Mouse (Mus musculus): ENCODE data around the gene Tjp3. TPM values are rescaled to one million over a fixed set of nuclear protein-coding genes. Genes with fewer than 3 reads are reported as not detected.

Tjp3 gene
- total RNA-seq, 1 experiment: 5.2 TPM

GRCm38 (mm10) chr10:81266211-81267105, 24.9 kb downstream of the Tjp3 start, which contains the start of the genes Mrpl54 and Apba3:
Gene Mrpl54 (minus strand): TSS chr10:81266934.
Gene Apba3 (plus strand): TSS chr10:81266960.
- peak within 1 kb of the TSS; percentile 91 for H3K27ac ChIP-seq (ENCODE audit: insufficient read depth, low read depth, low read length, poor library complexity, severe bottlenecking)
- peak; percentile 94 for DNase-seq (ENCODE audit: low read depth, low spot score)
- H3K36me3 ChIP-seq (ENCODE audit: control insufficient read depth, insufficient read depth, low read length, poor library complexity, severe bottlenecking): peaks cover 29% of the 10 kb centered on the region; the same call in 1 of the 2 replicates
- H3K9ac ChIP-seq (ENCODE audit: insufficient read depth, low read depth, low read length, poor library complexity, severe bottlenecking): peak within 1 kb of the TSS; percentile 91
- H3K9me3 ChIP-seq (ENCODE audit: control insufficient read depth, insufficient read depth, low read depth, low read length): no peaks in the 10 kb centered on the region
- H3K4me1 ChIP-seq (ENCODE audit: control insufficient read depth in 2 of 2, insufficient read depth in 2 of 2, low read length in 2 of 2, poor library complexity in 1 of 2): peaks cover under 1 to 5% of the 10 kb centered on the region in 2 experiments; a peak in 2 of 4 replicates
- TF ChIP-seq MAFK (IDR thresholded peaks at IDR 0.05; ENCODE audit: insufficient read depth, low read depth, low read length) (no peak), HCFC1 (IDR thresholded peaks at IDR 0.05; ENCODE audit: borderline replicate concordance, insufficient read depth, low read length) (peak; percentile 93)
- in situ Hi-C loops (cut with MboI; ENCODE audit: low sequenced_read_pairs in 2 of 2, unreplicated experiment in 2 of 2): no loop called here
- H3K4me3 ChIP-seq (ENCODE audit: insufficient read depth in 1 of 2, low read depth in 1 of 2, low read length in 2 of 2, poor library complexity in 1 of 2, severe bottlenecking in 1 of 2): peak within 1 kb of the TSS; percentile 79 to 98

DNA sequence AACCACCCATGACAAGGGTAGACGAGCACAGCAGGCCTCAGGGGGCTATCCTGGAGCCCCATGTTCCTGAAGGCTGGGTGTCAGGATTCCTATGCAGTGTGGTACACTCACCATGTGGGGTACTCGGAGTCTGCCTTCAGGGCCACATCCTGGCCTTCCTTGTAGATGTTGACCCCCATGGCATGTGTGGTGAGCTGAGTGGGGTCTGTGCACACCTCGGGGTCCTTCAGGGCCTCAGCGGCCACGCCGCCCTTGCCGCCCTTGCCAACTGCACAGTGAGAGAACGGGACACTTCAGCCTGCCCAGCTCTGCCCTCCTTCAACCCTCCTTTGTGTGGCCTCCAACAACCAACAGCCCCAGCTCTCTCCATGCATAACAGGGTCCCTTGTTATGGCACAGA, 25.8 kb downstream of the Tjp3 start:
- no peak for TF ChIP-seq HCFC1 (IDR thresholded peaks at IDR 0.05; ENCODE audit: borderline replicate concordance, insufficient read depth, low read length)
- no peak for TF ChIP-seq MAFK (IDR thresholded peaks at IDR 0.05; ENCODE audit: insufficient read depth, low read depth, low read length)
- no peak for TF ChIP-seq ZC3H11A (IDR thresholded peaks at IDR 0.05; ENCODE audit: borderline replicate concordance, low read depth, low read length)
- TF ChIP-seq ZNF384 (IDR thresholded peaks at IDR 0.05; ENCODE audit: low read depth, low read length): no peak
- no peak for TF ChIP-seq CHD2 (IDR thresholded peaks at IDR 0.05; ENCODE audit: low read depth, low read length)
- H3K27ac ChIP-seq (ENCODE audit: insufficient read depth, low read depth, low read length, poor library complexity, severe bottlenecking): no peak overlapping the region
- peaks cover 22% of the 10 kb centered on the region; the same call in 1 of the 2 replicates for H3K36me3 ChIP-seq (ENCODE audit: control insufficient read depth, insufficient read depth, low read length, poor library complexity, severe bottlenecking)

DNA sequence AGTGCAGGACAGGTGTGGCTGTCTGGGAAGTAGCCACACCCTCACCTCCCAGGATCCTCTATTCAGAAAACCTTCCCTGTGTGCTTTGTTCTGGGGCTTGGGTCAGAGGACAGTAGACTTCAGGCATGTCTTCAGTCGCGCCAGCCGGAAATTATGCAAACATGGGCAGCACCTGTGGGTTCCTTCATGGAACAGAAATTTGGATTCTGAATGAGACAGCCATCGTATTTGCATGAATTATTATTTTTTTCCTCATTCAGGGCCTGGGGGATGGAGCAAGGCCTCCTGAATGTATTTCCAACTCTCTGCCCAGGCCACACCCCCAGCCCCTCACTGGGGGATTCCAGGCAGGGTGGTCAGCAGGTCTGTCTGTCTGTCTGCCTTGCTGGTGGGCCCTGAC, 30.4 kb downstream of the Tjp3 start:
- TF ChIP-seq ZC3H11A (IDR thresholded peaks at IDR 0.05; ENCODE audit: borderline replicate concordance, low read depth, low read length): no peak
- no peak for TF ChIP-seq ZNF384 (IDR thresholded peaks at IDR 0.05; ENCODE audit: low read depth, low read length)
- no peak for TF ChIP-seq CHD2 (IDR thresholded peaks at IDR 0.05; ENCODE audit: low read depth, low read length)
- no peak for TF ChIP-seq HCFC1 (IDR thresholded peaks at IDR 0.05; ENCODE audit: borderline replicate concordance, insufficient read depth, low read length)
- no peak for TF ChIP-seq MAFK (IDR thresholded peaks at IDR 0.05; ENCODE audit: insufficient read depth, low read depth, low read length)
- Histone ChIP-seq H3K36me3 (ENCODE audit: control insufficient read depth, insufficient read depth, low read length, poor library complexity, severe bottlenecking) (peaks cover 22% of the 10 kb centered on the region; the same call in 1 of the 2 replicates), H3K9ac (ENCODE audit: insufficient read depth, low read depth, low read length, poor library complexity, severe bottlenecking) (no peak overlapping the region), H3K4me3 (ENCODE audit: insufficient read depth in 1 of 2, low read depth in 1 of 2, low read length in 2 of 2, poor library complexity in 1 of 2, severe bottlenecking in 1 of 2) (no peak overlapping the region), H3K27ac (ENCODE audit: insufficient read depth, low read depth, low read length, poor library complexity, severe bottlenecking) (no peak overlapping the region), H3K4me1 (ENCODE audit: control insufficient read depth in 2 of 2, insufficient read depth in 2 of 2, low read length in 2 of 2, poor library complexity in 1 of 2) (peaks cover 3 to 13% of the 10 kb centered on the region in 2 experiments; a peak in 1 of 4 replicates), H3K9me3 (ENCODE audit: control insufficient read depth, insufficient read depth, low read depth, low read length) (no peaks in the 10 kb centered on the region)
- in situ Hi-C loops (cut with MboI; ENCODE audit: low sequenced_read_pairs in 2 of 2, unreplicated experiment in 2 of 2): no loop called here
- DNase-seq (ENCODE audit: low read depth, low spot score): no peak

More for the DNA sequence above, 25.8 kb downstream of the Tjp3 start:
- Histone ChIP-seq H3K9me3 (ENCODE audit: control insufficient read depth, insufficient read depth, low read depth, low read length) (no peaks in the 10 kb centered on the region), H3K4me3 (ENCODE audit: insufficient read depth in 1 of 2, low read depth in 1 of 2, low read length in 2 of 2, poor library complexity in 1 of 2, severe bottlenecking in 1 of 2) (no peak overlapping the region), H3K4me1 (ENCODE audit: control insufficient read depth in 2 of 2, insufficient read depth in 2 of 2, low read length in 2 of 2, poor library complexity in 1 of 2) (peaks cover 3 to 10% of the 10 kb centered on the region in 2 experiments; a peak in 2 of 4 replicates), H3K9ac (ENCODE audit: insufficient read depth, low read depth, low read length, poor library complexity, severe bottlenecking) (peak overlapping the region; percentile 9; the same call in 1 of the 2 replicates)
- no peak for DNase-seq (ENCODE audit: low read depth, low spot score)
- in situ Hi-C loops (cut with MboI; ENCODE audit: low sequenced_read_pairs in 2 of 2, unreplicated experiment in 2 of 2): no loop called here

GRCm38 (mm10) chr10:81259225-81259884, 32.0 kb downstream of the Tjp3 start:
- TF ChIP-seq ZNF384 (IDR thresholded peaks at IDR 0.05; ENCODE audit: low read depth, low read length): no peak
- no peak for TF ChIP-seq MAFK (IDR thresholded peaks at IDR 0.05; ENCODE audit: insufficient read depth, low read depth, low read length)
- no peak for TF ChIP-seq CHD2 (IDR thresholded peaks at IDR 0.05; ENCODE audit: low read depth, low read length)
- TF ChIP-seq ZC3H11A (IDR thresholded peaks at IDR 0.05; ENCODE audit: borderline replicate concordance, low read depth, low read length): no peak
- TF ChIP-seq HCFC1 (IDR thresholded peaks at IDR 0.05; ENCODE audit: borderline replicate concordance, insufficient read depth, low read length): no peak
- Histone ChIP-seq H3K36me3 (ENCODE audit: control insufficient read depth, insufficient read depth, low read length, poor library complexity, severe bottlenecking) (peaks cover 9% of the 10 kb centered on the region; the same call in 1 of the 2 replicates), H3K4me1 (ENCODE audit: control insufficient read depth in 2 of 2, insufficient read depth in 2 of 2, low read length in 2 of 2, poor library complexity in 1 of 2) (peaks cover 3 to 10% of the 10 kb centered on the region in 2 experiments; a peak in 1 of 4 replicates), H3K9me3 (ENCODE audit: control insufficient read depth, insufficient read depth, low read depth, low read length) (no peaks in the 10 kb centered on the region), H3K9ac (ENCODE audit: insufficient read depth, low read depth, low read length, poor library complexity, severe bottlenecking) (no peak overlapping the region), H3K4me3 (ENCODE audit: insufficient read depth in 1 of 2, low read depth in 1 of 2, low read length in 2 of 2, poor library complexity in 1 of 2, severe bottlenecking in 1 of 2) (no peak overlapping the region), H3K27ac (ENCODE audit: insufficient read depth, low read depth, low read length, poor library complexity, severe bottlenecking) (no peak overlapping the region)
- in situ Hi-C loops (cut with MboI; ENCODE audit: low sequenced_read_pairs in 2 of 2, unreplicated experiment in 2 of 2): no loop called here
- no peak for DNase-seq (ENCODE audit: low read depth, low spot score)
